Mouse (Mus musculus) MN1 (cell line): ENCODE results near the gene Gm20716.
"Not testable (repeated sequence)": the region's sequence is repeated elsewhere in the genome, so short reads cannot be mapped to it uniquely, and the experiment has no call there.

ENCODE experiments used
- DNase-seq: peaks from one replicate; pipeline ENCODE4 v3.0.0-alpha.2; 2016; ENCODE audit warnings: low spot score

Gm20716 gene

DNA sequence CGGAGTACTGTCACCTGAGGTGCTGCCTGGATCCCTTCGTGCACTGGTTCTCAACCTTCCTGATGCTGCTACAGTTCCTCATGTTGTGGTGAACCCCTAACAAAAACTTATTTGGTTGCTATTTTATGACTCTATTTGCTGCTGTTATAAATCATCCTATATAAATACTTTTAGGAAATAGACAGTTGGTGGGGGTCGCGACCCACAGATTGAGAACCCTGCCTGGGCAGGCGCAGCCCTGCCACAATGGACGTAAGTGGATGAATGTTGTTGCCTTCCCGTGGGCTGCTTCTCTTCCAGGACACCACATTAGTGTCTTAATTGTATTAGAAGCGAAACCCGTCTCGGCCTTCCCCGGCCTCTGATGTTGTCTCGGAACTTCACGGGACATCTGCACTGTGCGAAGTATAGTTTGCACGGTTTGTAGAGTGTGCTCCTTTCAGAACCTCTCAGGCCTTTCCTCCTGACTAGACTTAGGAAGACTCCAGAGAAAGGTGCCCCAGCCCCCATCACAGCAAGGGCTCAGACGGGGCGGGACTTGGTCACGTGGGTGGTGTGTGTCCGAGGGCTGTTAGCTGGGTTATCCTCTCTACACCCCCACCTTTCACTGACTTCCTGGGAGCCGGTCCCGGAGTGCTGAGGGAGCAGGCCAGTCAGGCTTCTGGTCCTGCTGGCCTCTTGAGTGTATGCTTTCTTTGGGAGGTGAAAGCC is 63.3 kb downstream of the Gm20716 start:
- DNase-seq: peak; percentile 57

DNA sequence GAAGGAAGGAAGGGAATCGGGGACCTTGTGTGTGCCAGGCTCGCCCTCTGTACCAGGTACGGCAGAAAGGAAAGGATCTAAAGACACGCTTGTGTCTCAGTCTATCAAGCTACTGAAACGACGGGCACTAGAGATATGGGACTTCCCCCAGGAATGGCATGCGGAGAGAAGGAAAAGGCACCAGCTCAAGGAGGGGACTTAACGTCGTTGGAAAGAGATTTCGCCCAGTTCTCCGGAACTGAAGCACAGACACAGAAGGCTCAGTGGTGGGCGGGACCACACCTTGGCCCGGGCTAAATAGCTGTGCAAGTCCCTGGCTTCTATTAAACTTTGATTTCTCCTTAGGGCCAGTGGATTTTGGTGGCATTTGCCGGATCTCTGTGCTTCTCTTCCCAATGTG is 68.2 kb downstream of the Gm20716 start:
- DNase-seq: no peak

DNA sequence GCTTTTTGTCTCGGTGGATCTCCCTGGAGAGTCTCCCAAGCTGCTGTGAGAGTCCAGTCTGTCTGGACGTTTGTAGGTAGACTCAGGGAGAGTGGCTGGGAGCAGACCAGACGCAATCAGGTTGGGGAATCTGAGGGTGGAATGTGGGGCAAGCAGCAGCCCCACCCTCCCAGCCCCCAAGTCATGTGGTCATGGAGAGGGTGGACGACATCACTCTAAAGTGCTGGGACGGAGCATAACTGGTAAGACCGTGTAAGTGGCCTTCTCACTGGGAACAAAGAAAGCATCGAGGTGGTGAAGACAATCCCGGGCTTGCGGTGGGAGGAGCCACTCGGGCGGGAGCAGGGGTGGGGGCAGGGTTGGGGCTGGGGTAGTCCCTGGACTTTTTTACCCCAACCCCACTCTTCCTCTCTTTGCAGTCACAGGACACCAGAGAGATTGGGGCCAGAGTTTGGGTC is 68.6 kb downstream of the Gm20716 start:
- DNase-seq: no peak

DNA sequence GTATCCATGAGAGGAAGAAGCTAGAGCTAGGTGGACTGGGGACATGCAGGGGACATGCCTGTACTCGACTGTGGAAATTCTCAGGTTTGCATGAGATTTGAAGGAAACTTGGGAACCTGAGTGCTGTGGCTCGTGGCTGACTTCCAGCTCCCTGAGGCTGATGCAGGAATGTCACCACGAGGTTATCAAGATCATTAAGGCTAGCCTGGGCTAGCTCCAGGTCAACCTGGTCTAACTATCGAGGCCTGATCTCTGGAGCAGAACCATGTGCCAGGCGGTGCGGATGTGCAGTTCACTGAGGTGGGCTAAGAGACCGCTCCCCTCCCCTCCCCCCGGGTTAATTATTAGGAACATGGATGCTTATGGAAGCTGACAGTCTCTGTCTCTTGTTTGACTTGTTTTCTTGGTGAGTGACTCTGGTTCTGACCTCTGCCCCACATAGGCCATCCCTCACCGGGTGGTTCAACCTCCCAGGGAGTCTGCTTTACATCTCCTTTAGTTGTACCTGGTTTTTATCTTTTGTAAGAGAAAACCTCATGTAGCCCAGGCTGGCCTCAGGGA is 69.7 kb downstream of the Gm20716 start:
- DNase-seq: no peak

DNA sequence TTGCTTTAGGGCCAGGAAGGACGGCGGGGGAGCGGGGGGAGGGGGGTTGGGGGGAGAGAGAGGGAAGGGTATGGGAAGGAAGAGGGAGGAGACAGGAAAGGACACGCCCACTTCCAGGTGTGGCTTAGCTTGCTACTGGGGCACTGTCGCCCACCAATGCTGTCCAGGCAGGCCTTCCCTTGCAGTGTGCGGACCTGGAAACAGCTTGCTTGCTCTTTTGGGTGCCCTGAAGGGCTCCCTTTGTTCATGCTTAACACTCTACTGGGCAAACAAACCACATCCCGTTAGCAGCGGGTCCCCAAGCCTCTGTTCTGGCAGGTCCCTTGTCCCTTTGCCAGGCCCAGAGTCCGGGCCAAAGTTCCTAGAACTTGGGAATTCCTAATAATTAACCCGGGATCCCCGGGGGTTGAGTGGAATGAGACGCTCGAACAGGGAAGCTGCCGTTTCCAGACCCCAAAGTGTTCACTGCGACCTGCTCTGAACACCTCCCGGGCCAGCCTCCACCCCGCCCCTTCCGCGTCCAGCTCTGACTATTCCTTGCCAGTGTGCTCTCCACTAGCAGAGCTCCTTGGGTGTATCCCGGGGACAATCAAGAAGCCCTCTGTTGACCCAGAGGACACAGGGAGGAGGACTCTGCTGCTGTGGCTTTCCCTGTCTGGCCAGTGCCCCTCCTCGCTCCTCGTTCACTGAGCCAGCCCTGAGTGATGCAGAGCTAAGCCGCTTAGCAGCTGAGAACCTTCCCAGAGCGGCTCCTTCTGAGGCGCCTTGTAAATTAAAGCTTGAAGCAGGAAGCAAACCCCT is 71.1 kb downstream of the Gm20716 start:
- DNase-seq: peak; percentile 50

DNA sequence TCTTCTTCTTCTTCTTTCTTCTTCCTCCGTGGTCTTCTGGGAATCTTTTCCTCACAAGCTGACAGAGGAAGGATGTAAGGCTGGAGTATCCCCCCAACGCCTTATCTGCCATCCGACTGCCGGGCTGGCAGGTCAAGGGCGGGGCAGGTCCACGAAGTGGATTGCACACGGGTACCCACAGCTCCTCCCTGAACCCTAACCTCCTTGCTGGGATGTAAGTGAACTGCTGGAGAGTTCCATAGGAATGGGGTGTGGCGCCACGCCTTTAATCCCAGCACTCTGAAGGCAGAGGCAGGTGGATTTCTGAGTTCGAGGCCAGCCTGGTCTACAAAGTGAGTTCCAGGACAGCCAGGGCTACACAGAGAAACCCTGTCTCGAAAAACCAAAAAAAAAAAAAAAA is 72.2 kb downstream of the Gm20716 start:
- DNase-seq: not testable (repeated sequence)

DNA sequence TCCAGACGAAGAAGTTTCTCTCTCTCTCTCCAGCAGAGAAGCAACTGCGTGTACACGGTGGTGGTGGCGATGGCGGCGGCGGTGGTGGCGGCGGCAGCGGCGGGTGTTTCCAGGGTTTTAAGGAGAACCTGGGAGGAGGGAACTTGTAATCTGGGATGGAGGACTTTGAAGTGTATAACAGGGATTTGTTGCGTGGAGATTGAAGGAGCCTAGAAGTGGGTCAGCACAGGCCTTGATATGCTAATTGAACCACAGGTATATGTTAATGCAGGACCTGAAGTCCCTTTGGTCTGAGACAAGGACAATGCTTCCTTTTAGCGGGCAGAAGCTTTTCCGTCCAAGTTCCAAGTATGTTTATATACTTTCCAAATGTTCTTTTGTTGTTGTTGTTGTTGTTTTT is 73.8 kb downstream of the Gm20716 start:
- DNase-seq: no peak

DNA sequence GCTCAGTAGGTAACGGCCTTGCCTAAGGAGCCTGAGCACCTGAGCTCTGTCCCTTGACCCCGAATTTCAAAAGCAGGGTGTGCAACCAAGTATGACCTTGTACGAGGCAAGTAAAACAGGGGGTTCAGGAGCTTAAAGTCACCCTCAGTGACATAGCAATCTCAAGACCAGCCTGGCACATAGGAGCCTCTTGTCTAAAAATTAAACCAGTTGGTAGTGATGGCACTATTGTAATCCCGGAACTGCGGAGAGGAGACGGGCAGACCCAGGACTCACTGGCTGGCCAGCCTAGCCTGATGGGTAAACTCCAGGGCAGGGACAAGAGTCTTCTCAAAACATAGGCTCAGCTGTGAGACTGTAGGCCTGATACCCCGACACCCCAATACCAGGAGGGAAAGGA is 74.5 kb downstream of the Gm20716 start:
- DNase-seq: no peak

DNA sequence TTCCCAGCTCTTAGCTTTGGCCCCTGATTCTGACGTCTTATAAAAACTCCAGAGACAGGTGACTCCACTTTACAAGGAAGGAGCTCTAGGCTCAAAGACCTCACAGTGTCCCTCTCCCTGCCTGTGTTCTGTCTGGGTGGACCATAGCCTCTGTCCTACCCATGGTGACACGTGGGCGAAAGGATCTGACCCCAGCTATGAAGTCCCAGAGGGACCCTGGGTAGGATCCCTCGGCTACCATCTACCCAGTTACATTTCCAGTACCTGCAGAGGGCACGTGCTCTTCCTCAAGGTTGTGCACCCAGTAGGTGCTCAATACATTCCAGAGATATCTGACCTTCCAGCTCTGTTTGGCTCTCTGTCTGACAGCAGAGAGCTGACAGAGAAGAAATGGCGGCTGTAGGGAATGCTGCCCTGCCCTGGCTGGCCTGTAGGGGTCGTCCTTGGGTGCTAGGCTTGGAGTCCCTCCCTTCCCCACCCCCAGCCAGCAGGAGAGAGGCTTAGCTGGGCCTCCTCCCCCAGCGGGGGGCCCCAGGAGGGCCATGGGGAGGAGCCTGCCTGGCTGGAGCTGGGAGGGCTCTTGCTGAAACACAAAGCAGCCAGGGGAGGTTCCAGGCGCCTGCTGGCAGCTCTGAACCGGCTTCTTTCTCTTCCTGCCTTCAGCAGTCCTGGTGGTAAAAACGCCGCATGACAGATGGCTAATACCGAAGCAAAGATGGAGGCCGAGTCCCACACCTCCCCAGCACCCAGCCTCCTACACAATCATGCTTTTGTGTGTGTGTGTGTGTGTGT is 75.9 kb downstream of the Gm20716 start:
- peak; percentile 89 for DNase-seq

DNA sequence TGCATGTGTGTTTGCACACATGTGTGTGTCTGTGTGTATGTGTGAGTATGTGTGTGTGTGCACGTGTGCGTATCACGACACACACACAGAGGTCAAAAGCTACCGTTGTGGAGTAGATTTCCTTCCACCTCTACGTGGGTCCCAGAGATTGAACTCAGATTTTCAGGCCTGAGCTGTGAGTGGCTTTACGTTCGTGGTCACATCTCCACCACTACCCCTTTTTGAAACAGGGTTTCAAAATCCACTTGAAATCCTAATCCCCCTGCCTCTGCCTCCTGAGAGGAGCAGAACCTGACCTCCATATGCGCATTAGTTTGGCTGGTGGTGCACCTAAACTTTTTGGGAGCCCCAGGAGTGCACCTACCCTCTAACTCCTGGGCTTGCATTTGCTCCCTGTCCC is 80.9 kb downstream of the Gm20716 start:
- DNase-seq: no peak

DNA sequence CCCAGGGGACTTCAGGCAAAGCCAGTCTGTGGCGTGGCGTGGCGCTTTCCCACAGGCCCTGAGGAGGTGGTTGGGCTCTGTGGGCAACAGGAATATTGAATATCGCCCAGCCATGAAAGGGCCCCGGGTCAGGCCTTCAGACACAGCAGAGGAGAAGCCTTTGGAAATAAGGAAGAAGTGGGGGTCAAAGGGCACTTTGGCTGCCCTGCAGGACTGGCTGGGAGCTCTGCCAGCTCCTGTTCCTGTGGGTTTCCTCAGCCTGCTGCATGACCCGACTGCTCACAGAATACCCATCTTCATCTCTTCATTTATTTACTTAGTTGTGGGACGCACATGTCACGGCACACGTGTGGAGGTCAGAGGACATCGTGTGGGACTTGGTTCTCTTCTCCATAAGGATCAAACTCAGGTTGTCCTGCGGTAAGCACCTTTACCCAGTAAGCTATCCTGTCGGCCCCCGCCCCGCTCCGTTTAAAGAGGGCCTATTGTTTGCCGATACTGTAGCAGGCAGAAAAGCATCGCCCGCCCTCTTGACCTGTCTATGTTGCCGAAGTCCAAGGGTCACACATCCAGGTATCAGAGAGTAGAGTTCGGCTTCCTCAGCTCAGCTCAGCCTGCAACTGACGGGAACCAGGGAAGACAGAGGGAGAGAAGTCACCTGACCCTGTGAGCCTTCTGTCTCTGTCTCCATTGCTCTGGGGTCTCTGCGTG is 82.3 kb downstream of the Gm20716 start:
- no peak for DNase-seq

DNA sequence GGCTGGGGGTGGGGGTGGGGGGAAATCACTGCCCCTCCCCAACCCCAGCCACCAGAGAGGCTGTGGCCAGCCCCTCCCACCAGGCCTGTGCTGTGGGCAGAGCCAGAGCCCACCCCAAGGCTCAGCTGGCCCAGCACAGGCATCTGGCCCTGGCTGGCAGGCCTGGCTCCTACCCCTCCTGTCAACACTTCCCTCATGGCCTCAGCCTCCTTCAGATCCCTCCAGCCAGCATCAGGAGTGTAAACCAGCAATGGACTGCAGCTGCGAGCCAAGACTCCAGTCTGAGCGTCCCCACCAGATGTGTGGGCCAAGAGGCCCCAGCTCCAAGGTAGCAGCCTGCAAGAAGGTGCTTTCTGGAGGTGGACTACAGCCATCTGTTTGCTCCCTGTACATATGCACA is 84.7 kb downstream of the Gm20716 start:
- peak; percentile 65 for DNase-seq

DNA sequence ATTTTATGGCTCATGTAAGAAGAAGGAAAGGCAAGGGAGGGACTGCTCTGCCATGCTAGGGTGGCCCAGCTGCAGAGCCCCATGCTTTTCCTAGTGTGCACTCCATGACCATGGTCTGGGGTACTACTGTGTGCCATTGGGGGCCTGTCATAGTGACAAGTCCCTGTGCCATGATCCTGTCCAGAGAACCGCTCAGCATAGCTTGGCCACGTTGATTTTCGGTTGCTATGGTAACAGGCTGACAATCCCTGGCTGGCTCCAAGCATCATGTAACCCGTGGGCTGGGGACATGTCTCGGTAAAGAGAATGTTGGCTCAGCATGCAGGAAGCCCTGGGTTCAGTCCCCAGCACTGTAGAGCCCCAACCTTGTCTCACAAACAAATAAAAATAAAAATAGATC is 86.4 kb downstream of the Gm20716 start:
- peak; percentile 40 for DNase-seq

DNA sequence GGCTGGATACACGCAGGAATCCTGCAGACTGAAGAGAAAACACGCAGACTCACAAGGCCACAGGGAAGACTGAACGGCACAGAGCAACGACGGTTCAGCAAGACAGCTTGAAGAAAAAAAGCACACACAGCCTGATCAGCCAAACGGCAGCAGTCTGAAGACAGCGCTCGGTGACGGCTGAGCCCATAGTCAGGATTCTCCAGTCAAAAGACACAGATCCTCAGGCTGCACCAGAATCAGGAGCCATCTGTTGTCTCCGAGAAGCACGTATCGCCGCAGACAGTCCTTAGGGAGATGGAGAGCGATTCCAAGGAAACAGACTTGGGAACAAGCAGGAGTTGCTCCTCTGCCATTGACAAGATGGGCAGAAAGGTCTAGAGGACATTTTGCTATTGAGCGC is 93.0 kb downstream of the Gm20716 start:
- DNase-seq: no peak
